Mouse (Mus musculus) limb, embryonic 14.5 days (tissue): ENCODE results near the gene Asna1. TPM values are rescaled to one million over a fixed set of nuclear protein-coding genes. Genes with fewer than 3 reads are reported as not detected.

Source experiments
- ATAC-seq: fragments of 200-750 bp; cut with Nextera tagmentation; 2 replicates; pipeline ENCODE4 v1.8.0; 2017; ENCODE audit warnings: low read depth, moderate number of reproducible peaks, moderate TSS enrichment; ENCODE audit not compliant: low FRiP score
- DNase-seq: peaks from one replicate; pipeline ENCODE4 v3.0.0-alpha.2; 2015; ENCODE audit warnings: low spot score
- H3K27ac ChIP-seq: fragments of 300-500 bp; sonication (generic); replicated peaks from 2 replicates; pipeline ENCODE4 v1.5.1; 2014; ENCODE audit warnings: low read depth, mild to moderate bottlenecking, low read length, moderate library complexity, mixed read lengths
- H3K27me3 ChIP-seq: fragments of 300-500 bp; sonication (generic); 2 replicates; pipeline ENCODE4 v1.6.1; 2014; ENCODE audit warnings: low read length, mixed read lengths; ENCODE audit not compliant: control insufficient read depth, insufficient read depth
- H3K36me3 ChIP-seq: fragments of 300-500 bp; sonication (generic); 2 replicates; pipeline ENCODE4 v1.6.1; 2014; ENCODE audit warnings: mild to moderate bottlenecking, low read length, moderate library complexity, mixed read lengths; ENCODE audit not compliant: control insufficient read depth, insufficient read depth
- H3K4me1 ChIP-seq: fragments of 300-500 bp; sonication (generic); 2 replicates; pipeline ENCODE4 v1.6.1; 2014; ENCODE audit warnings: antibody characterized with exemption, low read length, mixed read lengths; ENCODE audit not compliant: control insufficient read depth, insufficient read depth
- H3K4me2 ChIP-seq: fragments of 300-500 bp; sonication (generic); replicated peaks from 2 replicates; pipeline ENCODE4 v1.6.1; 2014; ENCODE audit warnings: low read depth, mild to moderate bottlenecking, low read length, moderate library complexity; ENCODE audit not compliant: severe bottlenecking
- H3K4me3 ChIP-seq: fragments of 300-500 bp; sonication (generic); replicated peaks from 2 replicates; pipeline ENCODE4 v1.5.1; 2014; ENCODE audit warnings: low read length
- H3K9ac ChIP-seq: fragments of 300-500 bp; sonication (generic); 2 replicates; pipeline ENCODE4 v1.6.1; 2014; ENCODE audit warnings: mild to moderate bottlenecking, low read depth, low read length, moderate library complexity; ENCODE audit not compliant: severe bottlenecking
- H3K9me3 ChIP-seq: fragments of 300-500 bp; sonication (generic); 2 replicates; pipeline ENCODE4 v1.6.1; 2016; ENCODE audit warnings: low read length; ENCODE audit not compliant: control insufficient read depth
- POLR2A ChIP-seq: fragments of 200-500 bp; IDR thresholded peaks from 2 replicates; pipeline ENCODE4 v1.8.0; 2012; ENCODE audit warnings: inconsistent platforms, mild to moderate bottlenecking, moderate library complexity, borderline replicate concordance; ENCODE audit not compliant: insufficient read depth, insufficient read length; ENCODE audit errors: extremely low read depth
- WGBS: fragments of 180-500 bp; shearing (Covaris S2); extraction: QIAGEN DNeasy Blood & Tissue Kit; methylation state at CpG from one replicate; pipeline ENCODE4 v1.1.7; 2014; 5-methylcytosine and 5-hydroxymethylcytosine counted together
- polyA plus RNA-seq, 2 experiments: library from polyadenylated mRNA; depleted of rRNA in 1 of 2; stranded (reverse) in 1 of 2; unstranded in 1 of 2; fragments of >200 nt; fragmentation: Nextera tagmentation in 1 of 2; extraction: Ambion mirVana in 1 of 2; gene quantifications; 2 replicates each; pipeline versions ENCODE4 v1.2.1 to v1.2.3; 2012 to 2014

Asna1 gene
- polyA plus RNA-seq, 2 experiments = 98.0 to 173 TPM

GRCm38 (mm10) chr8:84977435-84978247 is 47.4 kb downstream of the Asna1 start:
- no peak for ATAC-seq
- no peak for TF ChIP-seq POLR2A

DNA sequence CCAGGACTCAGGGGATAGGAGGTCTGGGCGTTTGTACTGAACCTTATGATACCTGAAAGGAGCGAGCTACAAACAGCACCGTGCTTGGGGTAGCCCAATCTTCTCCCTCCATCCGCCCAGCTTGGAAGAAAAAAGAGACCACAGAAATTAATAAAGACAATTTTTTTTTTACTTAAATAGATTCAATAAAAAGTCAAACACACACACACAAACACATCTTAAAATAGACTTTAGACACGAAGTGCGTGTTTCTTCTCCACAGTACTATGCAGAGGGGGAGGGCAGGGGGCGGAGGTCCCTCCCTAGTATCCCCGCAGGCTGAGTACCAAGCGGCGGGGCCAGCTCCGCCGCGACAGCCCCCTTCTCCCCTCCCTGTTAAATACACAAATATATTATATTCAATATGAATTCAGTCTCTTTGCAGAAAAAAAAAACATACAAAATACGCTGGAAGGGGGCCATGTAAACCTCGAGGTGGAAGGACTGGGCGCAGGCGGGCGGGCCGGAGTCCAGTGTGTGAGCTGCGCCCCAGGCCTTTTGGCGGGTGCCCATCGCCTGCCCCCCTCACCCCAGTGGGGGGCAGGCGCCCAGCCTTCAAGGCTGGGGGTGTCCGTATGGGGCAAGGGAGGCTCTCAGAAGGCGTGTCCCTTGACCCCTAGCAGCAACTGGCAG is 48.2 kb downstream of the Asna1 start:
- no peak overlapping the region for H3K27ac ChIP-seq
- 2% methylated on average over 24 of the region's 25 CpGs for WGBS

More at GRCm38 (mm10) chr8:84977435-84978247, 47.4 kb downstream of the Asna1 start:
- H3K36me3 ChIP-seq = peaks cover 18% of the 10 kb centered on the region
- peaks cover 40% of the 10 kb centered on the region for H3K4me1 ChIP-seq
- H3K27me3 ChIP-seq = peaks cover 15% of the 10 kb centered on the region
- H3K9me3 ChIP-seq = no peaks in the 10 kb centered on the region
- DNase-seq = no peak
- H3K9ac ChIP-seq = peak overlapping the region; percentile 66
- 1% methylated on average over 65 of the region's 70 CpGs for WGBS
- peak overlapping the region; percentile 64 for H3K4me3 ChIP-seq
- peak overlapping the region; percentile 99 for H3K4me2 ChIP-seq
- H3K27ac ChIP-seq = no peak overlapping the region

DNA sequence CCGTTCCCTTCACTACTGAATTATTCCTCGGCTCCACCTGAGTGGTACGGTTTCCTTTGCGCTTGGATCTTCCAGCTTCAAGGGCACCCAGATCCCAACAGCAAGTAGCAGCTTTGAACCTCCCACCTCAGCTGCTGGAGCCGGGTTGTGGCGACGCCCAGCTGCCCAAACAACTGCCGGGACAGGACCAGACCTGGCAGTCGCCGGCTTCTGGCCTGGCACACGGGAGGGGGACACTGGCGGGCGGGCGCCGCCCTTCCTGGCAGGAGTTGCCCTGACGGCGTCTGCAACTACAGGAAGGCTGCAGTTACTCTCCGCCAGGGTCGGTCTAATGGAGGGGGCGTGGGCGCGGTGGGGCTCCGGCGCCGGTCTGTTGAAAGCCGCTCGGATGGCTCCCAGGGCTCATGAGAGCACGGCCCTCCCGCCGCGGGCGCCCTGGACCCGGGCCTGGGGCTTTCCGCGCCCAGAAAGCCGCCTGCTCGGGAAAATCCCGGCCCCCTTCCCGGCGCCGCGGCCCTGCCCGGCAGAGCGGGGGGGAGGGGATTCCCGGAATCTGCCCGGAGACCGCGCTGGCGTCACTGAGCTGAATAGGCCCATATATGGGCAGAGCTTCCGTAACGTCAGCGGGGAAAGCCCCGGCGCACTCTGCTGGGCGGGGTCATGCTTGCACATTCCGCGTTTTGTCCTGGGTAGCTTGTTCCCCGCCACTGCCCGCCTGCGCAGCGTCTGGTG is 48.9 kb downstream of the Asna1 start:
- DNase-seq (peak; percentile 91), ATAC-seq (peak; percentile 84)
- WGBS = 1% methylated on average over 52 of the region's 61 CpGs
- TF ChIP-seq POLR2A = no peak
- Histone ChIP-seq H3K9ac (peak overlapping the region; percentile 66), H3K36me3 (peaks cover 32% of the 10 kb centered on the region), H3K27me3 (peaks cover 15% of the 10 kb centered on the region), H3K4me2 (peak overlapping the region; percentile 99), H3K4me1 (peaks cover 39% of the 10 kb centered on the region), H3K4me3 (peak overlapping the region; percentile 64), H3K27ac (peak overlapping the region; percentile 73), H3K9me3 (no peaks in the 10 kb centered on the region)

More for the DNA sequence above, 48.2 kb downstream of the Asna1 start:
- peak overlapping the region; percentile 99 for H3K4me2 ChIP-seq
- ATAC-seq (no peak), DNase-seq (no peak)
- H3K36me3 ChIP-seq = peaks cover 25% of the 10 kb centered on the region
- H3K4me1 ChIP-seq = peaks cover 40% of the 10 kb centered on the region
- H3K9ac ChIP-seq = peak overlapping the region; percentile 66; the same call in 1 of the 2 replicates
- no peak for TF ChIP-seq POLR2A
- peak overlapping the region; percentile 64 for H3K4me3 ChIP-seq
- H3K9me3 ChIP-seq = no peaks in the 10 kb centered on the region
- peaks cover 15% of the 10 kb centered on the region for H3K27me3 ChIP-seq

DNA sequence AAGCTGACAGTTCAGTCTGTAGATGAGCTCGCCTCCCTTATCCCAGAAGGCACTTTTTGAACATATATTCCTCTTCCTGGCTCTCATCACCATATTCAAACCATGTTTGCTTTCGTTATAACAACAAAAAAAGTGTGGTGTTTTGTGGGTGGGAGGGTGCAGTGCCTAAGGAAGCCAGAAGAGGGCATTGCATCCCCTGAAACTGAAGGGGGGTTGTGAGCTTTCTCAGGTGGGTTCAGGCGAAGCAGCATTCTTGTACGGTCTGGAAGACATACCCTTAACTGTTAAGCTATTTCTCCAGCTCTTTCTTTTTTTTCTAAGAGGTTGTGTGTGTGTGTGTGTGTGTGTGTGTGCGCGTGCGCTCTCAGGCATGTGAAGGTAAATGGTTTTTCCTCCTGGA is 49.6 kb downstream of the Asna1 start:
- Histone ChIP-seq H3K36me3 (peaks cover 37% of the 10 kb centered on the region), H3K4me1 (peaks cover 40% of the 10 kb centered on the region), H3K27ac (no peak overlapping the region), H3K9ac (no peak overlapping the region), H3K9me3 (no peaks in the 10 kb centered on the region), H3K4me3 (peak overlapping the region; percentile 64; the same call in 1 of the 2 replicates), H3K4me2 (peak overlapping the region; percentile 99), H3K27me3 (peaks cover 15% of the 10 kb centered on the region)
- WGBS = 28% methylated on average over 7 of the region's 7 CpGs
- TF ChIP-seq POLR2A = 0 out of 2 replicates have a peak, but pooled peaks have one; percentile 19
- DNase-seq = no peak
- ATAC-seq = no peak
